Mouse (Mus musculus): Measurements from ENCODE around the gene Ifne.

DNA sequence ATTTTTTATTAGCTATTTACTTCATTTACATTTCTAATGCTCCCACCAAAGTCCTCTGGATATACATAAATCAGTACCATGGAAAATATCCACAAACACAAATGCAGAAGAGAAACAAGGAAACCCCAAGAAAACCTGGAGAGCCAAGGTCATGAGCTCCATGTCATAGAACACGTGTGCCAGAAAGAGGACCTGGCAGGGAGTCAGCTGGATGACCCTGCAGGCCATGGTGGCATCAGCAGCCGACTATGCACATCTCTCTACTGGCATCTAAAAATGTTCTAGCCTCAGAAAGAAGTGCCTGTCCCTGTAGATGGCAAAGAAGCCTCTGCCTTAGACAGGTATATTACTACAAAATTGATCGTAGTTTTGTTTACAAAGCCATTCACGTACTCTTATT is 36.3 kb upstream of the Ifne start:
- TF ChIP-seq CTCF (IDR thresholded peaks at IDR 0.05) (no peak), POLR2A (IDR thresholded peaks at IDR 0.05; ENCODE audit: insufficient read depth, low read depth, low read length) (no peak), EP300 (IDR thresholded peaks at IDR 0.05; ENCODE audit: insufficient read depth, low read depth, low read length) (no peak)

All from heart, adult 2 months (tissue).